Mouse (Mus musculus): ENCODE measurements around the gene Noa1. TPM values are rescaled to one million over a fixed set of nuclear protein-coding genes. Genes with fewer than 3 reads are reported as not detected.

Gene Noa1
- total RNA-seq (2023), result 10 to 100 TPM; 21.6 to 25.6 TPM

GRCm38 (mm10) chr5:77309924-77310772, at the start of gene Noa1, which contains the start of gene Polr2b:
TSS of gene Noa1 (minus strand) at chr5:77310084.
TSS of gene Polr2b (plus strand) at chr5:77310147.

GRCm38 (mm10) chr5:77265081-77265670, 44.7 kb downstream of the Noa1 start, which contains the start of gene Rest:
TSS of gene Rest (plus strand) at chr5:77265491.

Other genes with a start within 250 kb of the Noa1 start
- gene Hopx, start 195.0 kb downstream of the Noa1 start, total RNA-seq (2023), result 10 to 100 TPM; 31.1 to 42.4 TPM
- not detected for gene Spink2, start 98.6 kb downstream of the Noa1 start, total RNA-seq (2023)
- gene Rest, start 44.6 kb downstream of the Noa1 start, total RNA-seq (2023), result 10 to 100 TPM; 29.4 to 31.1 TPM
- gene Polr2b, start 63 bp upstream of the Noa1 start, total RNA-seq (2023), result 10 to 100 TPM; 46.9 to 54.7 TPM
- 1 to 10 TPM in 1 of 2 experiments, under 1 TPM in 1; 0.71 to 1.0 TPM for gene Igfbp7, start 98.0 kb upstream of the Noa1 start, total RNA-seq (2023)

All from T-cell, adult 66 days (primary cell).